Mouse (Mus musculus) bone marrow, adult 2 months (tissue): ENCODE data around the gene Lst1. TPM values are rescaled to one million over a fixed set of nuclear protein-coding genes. Genes with fewer than 3 reads are reported as not detected.

ENCODE experiments used
- H3K27ac ChIP-seq: fragments of 200-500 bp; 2 replicates; pipeline ENCODE4 v1.5.1; 2012; ENCODE audit warnings: low read depth, mild to moderate bottlenecking, control low read depth, inconsistent platforms, low read length; ENCODE audit not compliant: control insufficient read depth, poor library complexity, insufficient read depth
- H3K4me1 ChIP-seq: fragments of 200-500 bp; 2 replicates; pipeline ENCODE4 v1.6.1; 2011; ENCODE audit warnings: low read length; ENCODE audit not compliant: control insufficient read depth, insufficient read depth
- H3K4me3 ChIP-seq: fragments of 200-500 bp; replicated peaks from 2 replicates; pipeline ENCODE3; 2011; ENCODE audit warnings: mild to moderate bottlenecking, low read depth, low read length, control low read depth; ENCODE audit not compliant: control insufficient read depth
- CTCF ChIP-seq: fragments of 200-500 bp; IDR thresholded peaks from 2 replicates; pipeline ENCODE4 v1.5.1; 2011; ENCODE audit warnings: low read length, control low read depth; ENCODE audit not compliant: control insufficient read depth, insufficient read depth
- POLR2A ChIP-seq: fragments of 200-500 bp; IDR thresholded peaks from 2 replicates; pipeline ENCODE4 v1.6.1; 2011; ENCODE audit warnings: low read depth, mild to moderate bottlenecking, control low read depth, low read length, borderline replicate concordance; ENCODE audit not compliant: control insufficient read depth
- WGBS: fragments of 180-500 bp; shearing (Covaris S2); methylation state at CpG from one replicate; pipeline ENCODE4 v1.1.7; 2018; 5-methylcytosine and 5-hydroxymethylcytosine counted together
- polyA plus RNA-seq: library from polyadenylated mRNA; stranded (reverse); fragments of >200 nt; gene quantifications from 2 replicates; pipeline ENCODE4 v1.2.4, GENCODE M21; 2011; ENCODE audit warnings: low replicate concordance; ENCODE audit not compliant: missing spikeins, insufficient read depth, insufficient read length

Gene Lst1
- polyA plus RNA-seq, 1 experiment: 139 TPM

DNA sequence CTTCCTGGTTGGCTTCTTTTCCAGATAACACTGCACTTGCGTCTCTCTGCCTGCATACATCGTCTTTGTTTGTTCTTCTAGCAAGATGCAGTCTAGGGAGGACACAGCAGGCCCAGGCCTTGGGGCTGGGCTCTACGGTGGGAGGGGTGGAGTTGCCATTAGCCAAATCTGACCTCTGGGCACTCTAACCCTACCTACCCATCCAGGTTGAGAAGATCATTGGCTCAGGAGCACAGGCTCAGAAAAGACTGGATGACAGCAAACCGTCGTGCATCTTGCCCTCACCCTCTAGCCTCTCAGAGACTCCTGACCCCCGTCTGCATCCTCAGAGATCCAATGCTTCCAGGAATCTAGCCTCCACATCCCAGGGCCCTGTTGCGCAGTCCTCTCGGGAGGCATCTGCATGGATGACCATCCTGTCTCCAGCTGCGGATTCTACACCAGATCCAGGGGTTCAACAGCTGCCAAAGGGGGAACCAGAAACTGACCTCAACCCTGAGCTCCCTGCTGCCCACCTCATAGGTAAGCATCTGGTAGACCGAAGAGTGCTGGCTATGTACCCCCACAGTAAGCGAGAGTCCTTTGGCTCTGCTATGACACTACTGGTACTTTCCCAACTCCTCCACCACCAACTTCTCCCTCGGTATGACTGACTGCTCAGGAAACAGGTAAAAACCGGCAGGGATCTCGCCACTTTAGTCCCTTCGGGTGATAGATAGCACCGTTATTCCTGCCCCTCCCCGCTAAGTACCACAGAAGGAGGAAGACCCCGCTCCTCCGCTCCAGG is 6.8 kb upstream of the Lst1 start:
- H3K27ac ChIP-seq: peak overlapping the region; percentile 90
- TF ChIP-seq CTCF (no peak), POLR2A (0 out of 2 replicates have a peak, but pooled peaks have one; percentile 1)
- H3K4me1 ChIP-seq: peaks cover 13% of the 10 kb centered on the region; the same call in 1 of the 2 replicates
- H3K4me3 ChIP-seq: peak overlapping the region; percentile 62
- WGBS: 20% methylated on average over 19 of the region's 19 CpGs

DNA sequence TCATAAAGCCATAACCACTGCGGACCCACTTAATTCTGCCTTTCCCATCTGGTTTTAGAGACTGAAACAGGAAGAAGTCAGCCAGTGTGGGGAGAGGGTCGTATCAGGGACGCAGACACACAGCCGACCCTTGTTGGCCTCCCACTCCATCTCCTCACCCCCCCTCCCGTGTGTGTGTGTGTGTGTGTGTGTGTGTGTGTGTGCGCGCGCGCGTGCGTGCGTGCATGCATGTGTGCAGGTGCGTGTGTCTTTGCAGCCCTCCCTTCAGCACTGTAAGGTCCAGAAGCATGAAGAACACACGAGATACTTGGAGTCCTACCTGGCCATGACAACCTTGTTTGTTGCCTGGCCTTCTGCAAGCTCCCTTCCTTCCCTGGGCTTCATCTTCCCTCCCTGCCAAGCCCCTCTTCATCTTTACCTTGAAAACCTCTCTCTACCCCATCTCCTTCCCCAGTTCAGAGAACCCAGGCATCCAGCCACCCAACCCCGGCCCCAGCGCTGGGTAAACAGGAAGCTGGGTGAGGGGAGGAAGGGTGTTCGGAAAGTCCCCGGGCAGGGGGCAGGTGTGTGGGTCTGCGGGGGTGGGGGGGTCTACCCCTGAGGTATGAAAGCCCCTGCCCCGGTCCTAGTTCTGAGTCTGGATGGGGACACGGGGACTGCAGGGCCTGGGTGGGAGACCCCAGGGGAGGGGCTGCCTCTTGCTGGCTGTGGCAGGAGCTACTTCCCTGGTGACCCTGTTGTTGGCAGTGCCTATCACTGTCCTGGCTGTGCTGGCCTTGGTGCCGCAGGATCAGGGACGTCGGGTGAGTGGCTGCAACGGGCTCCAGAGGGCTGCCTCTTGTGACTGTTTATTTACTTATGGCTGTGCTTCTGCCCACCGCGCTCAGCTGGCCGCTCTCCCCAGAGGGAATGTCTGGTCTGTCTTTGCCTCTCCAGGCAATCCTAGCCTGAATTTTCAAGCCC is 5.9 kb upstream of the Lst1 start, which contains the start of gene Ltb:
Gene Ltb (plus strand): TSS at position 559 of the 963 bp plus-strand sequence.
- 8% methylated on average over 28 of the region's 28 CpGs for WGBS
- TF ChIP-seq CTCF: no peak
- peak; percentile 48; the same call in 1 of the 2 replicates for TF ChIP-seq POLR2A
- H3K27ac ChIP-seq: peak within 1 kb of the TSS; percentile 90
- H3K4me3 ChIP-seq: peak within 1 kb of the TSS; percentile 73
- H3K4me1 ChIP-seq: peaks cover 13% of the 10 kb centered on the region; the same call in 1 of the 2 replicates

- TF ChIP-seq CTCF (no peak), POLR2A (no peak)
- peaks cover 13% of the 10 kb centered on the region; the same call in 1 of the 2 replicates for H3K4me1 ChIP-seq
- no peak overlapping the region for H3K4me3 ChIP-seq
- H3K27ac ChIP-seq: peak overlapping the region; percentile 92
- WGBS: 14% methylated on average over 5 of the region's 5 CpGs
Observed at GRCm38 (mm10) chr17:35192924-35193323, 4.7 kb upstream of the Lst1 start.

- peaks cover 13% of the 10 kb centered on the region; the same call in 1 of the 2 replicates for H3K4me1 ChIP-seq
- H3K4me3 ChIP-seq: no peak overlapping the region
- 55% methylated on average over 2 of the region's 2 CpGs for WGBS
- no peak for TF ChIP-seq POLR2A
- peak; percentile 4; the same call in 1 of the 2 replicates for TF ChIP-seq CTCF
- peak overlapping the region; percentile 42; the same call in 1 of the 2 replicates for H3K27ac ChIP-seq
Observed at GRCm38 (mm10) chr17:35191723-35192122, 3.5 kb upstream of the Lst1 start.

GRCm38 (mm10) chr17:35190096-35190495 is 1.9 kb upstream of the Lst1 start:
- peak overlapping the region; percentile 71 for H3K27ac ChIP-seq
- WGBS: 1% methylated on average over 4 of the region's 4 CpGs
- TF ChIP-seq POLR2A (no peak), CTCF (no peak)

GRCm38 (mm10) chr17:35189186-35189585 is 947 bp upstream of the Lst1 start:
- Histone ChIP-seq H3K4me1 (peaks cover 15% of the 10 kb centered on the region), H3K4me3 (no peak overlapping the region), H3K27ac (peak overlapping the region; percentile 71)
- 0% methylated on average over 1 of the region's 1 CpGs for WGBS
- no peak for TF ChIP-seq CTCF
- no peak for TF ChIP-seq POLR2A

More at GRCm38 (mm10) chr17:35190096-35190495, 1.9 kb upstream of the Lst1 start:
- Histone ChIP-seq H3K4me3 (no peak overlapping the region), H3K4me1 (peaks cover 14% of the 10 kb centered on the region)

DNA sequence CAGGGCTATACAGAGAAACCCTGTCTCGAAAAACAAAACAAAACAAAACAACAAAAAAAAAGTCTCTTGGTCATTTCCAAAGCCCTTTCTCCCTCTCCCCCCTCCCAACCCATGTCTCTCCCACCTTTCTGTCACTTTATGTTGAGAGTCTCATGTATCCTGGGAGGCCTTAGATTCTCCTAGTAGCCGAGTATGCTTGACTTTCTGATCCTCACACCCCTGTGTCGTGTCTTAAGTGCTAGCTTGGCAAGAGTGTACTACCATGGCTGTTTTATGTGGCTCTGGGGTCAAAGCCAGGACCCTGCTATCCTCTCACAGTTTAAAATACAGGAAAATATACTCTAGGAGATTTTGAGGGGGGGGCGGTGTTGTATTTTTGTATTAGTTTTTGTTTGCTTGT is 894 bp downstream of the Lst1 start:
- Histone ChIP-seq H3K4me3 (peak overlapping the region; percentile 54), H3K4me1 (peaks cover 9% of the 10 kb centered on the region), H3K27ac (peak overlapping the region; percentile 95; the same call in 1 of the 2 replicates)
- TF ChIP-seq POLR2A (no peak), CTCF (no peak)
- WGBS: 44% methylated on average over 4 of the region's 4 CpGs

DNA sequence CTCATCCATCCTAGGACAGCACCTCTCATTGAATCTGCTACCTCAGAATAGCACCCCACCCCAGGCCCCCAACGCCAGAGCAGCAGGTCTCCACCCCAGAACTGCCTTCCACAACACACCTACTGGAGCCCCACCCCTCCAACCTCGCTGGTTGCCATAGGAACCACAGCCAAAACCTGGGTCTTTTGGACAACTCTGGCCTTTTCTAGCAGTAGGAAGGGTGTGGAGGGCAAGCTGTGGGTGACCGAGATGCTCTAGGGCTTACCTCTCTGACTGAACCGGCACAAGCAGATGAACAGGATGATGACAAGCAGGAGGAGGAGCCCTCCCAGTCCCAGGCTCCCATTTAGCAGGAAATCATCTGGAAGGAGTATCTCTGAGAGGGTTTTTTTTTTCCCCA is 1.6 kb downstream of the Lst1 start:
- H3K4me3 ChIP-seq: peak overlapping the region; percentile 64
- peak overlapping the region; percentile 76 for H3K27ac ChIP-seq
- TF ChIP-seq CTCF (no peak), POLR2A (0 out of 2 replicates have a peak, but pooled peaks have one; percentile 5)
- peaks cover 7% of the 10 kb centered on the region for H3K4me1 ChIP-seq
- WGBS: 5% methylated on average over 4 of the region's 4 CpGs
